Comparison of ENCODE assay signal across 26 mouse cellular contexts in genomic region chr17:86690871-86691390, GRCm38 (mm10).
"Had no signal": no experiment of that assay in that cellular context is flagged by ENCODE, and none has a peak within 500 bp of the region (broad histone marks: within the 10 kb centered on the region; RNA-seq: fewer than 3 reads in every experiment).

No protein-coding gene starts in this region.

- H3K36me3 ChIP-seq: hindbrain, embryonic 10.5 days; hindbrain, embryonic 12.5 days; kidney, embryonic 15.5 days; limb, embryonic 13.5 days; limb, embryonic 15.5 days; liver, embryonic 12.5 days had no signal

- H3K4me3 ChIP-seq: gastrocnemius, adult 2 months; heart, adult 2 months; hindbrain, embryonic 10.5 days; hindbrain, embryonic 12.5 days; kidney, embryonic 15.5 days; limb, embryonic 13.5 days; limb, embryonic 15.5 days; liver, embryonic 12.5 days had no signal

- H3K9ac ChIP-seq: hindbrain, embryonic 12.5 days; hindbrain, embryonic 14.5 days; kidney, embryonic 15.5 days; limb, embryonic 13.5 days; limb, embryonic 15.5 days; liver, embryonic 12.5 days; liver, embryonic 14.5 days had no signal

- H3K27me3 ChIP-seq: hindbrain, embryonic 12.5 days; kidney, embryonic 15.5 days; limb, embryonic 13.5 days; limb, embryonic 15.5 days; liver, embryonic 12.5 days had no signal

- H3K27ac ChIP-seq: gastrocnemius, adult 2 months; heart, adult 2 months; hindbrain, embryonic 10.5 days; hindbrain, embryonic 12.5 days; hindbrain, embryonic 14.5 days; kidney, embryonic 15.5 days; kidney, postnatal 0 days; limb, embryonic 13.5 days; limb, embryonic 15.5 days; liver, embryonic 12.5 days; liver, embryonic 14.5 days had no signal

- H3K4me2 ChIP-seq: heart, embryonic 11.5 days; hindbrain, embryonic 12.5 days; hindbrain, embryonic 14.5 days; kidney, embryonic 15.5 days; limb, embryonic 13.5 days; limb, embryonic 15.5 days; liver, embryonic 12.5 days had no signal

- H3K4me1 ChIP-seq: hindbrain, embryonic 10.5 days; hindbrain, embryonic 12.5 days; kidney, embryonic 15.5 days; limb, embryonic 13.5 days; limb, embryonic 15.5 days; liver, embryonic 12.5 days had no signal

- DNase-seq: gastrocnemius, adult 2 months; gastrocnemius, postnatal 10 days; gastrocnemius, postnatal 25 days; heart, adult 2 months; heart, postnatal 10 days; heart, postnatal 4 days; kidney, adult 11 months; kidney, adult 2 months; kidney, adult 9 months; kidney, postnatal 14 days; kidney, postnatal 36 days; layer of hippocampus, adult 9-11 months; layer of hippocampus, postnatal 36 days; left cerebral cortex, postnatal 4 days had no signal

- ATAC-seq: hindbrain, embryonic 16.5 days; intestine, embryonic 16.5 days; liver, embryonic 12.5 days had no signal

- H3K9me3 ChIP-seq: hindbrain, embryonic 12.5 days; kidney, embryonic 15.5 days; limb, embryonic 13.5 days; limb, embryonic 15.5 days; liver, embryonic 12.5 days had no signal
